Mouse (Mus musculus) thymus, adult 2 months (tissue): ENCODE data around the gene Capn12.

Source experiments
- CTCF ChIP-seq: fragments of 200-500 bp; IDR thresholded peaks from 2 replicates; pipeline ENCODE4 v1.5.1; 2012; ENCODE audit warnings: mild to moderate bottlenecking, control low read depth, low read length, moderate library complexity, borderline replicate concordance; ENCODE audit not compliant: control insufficient read depth, poor library complexity, insufficient read depth; ENCODE audit errors: extremely low read depth
- POLR2A ChIP-seq: fragments of 200-500 bp; IDR thresholded peaks from 2 replicates; pipeline ENCODE4 v1.6.1; 2012; ENCODE audit warnings: mild to moderate bottlenecking, low read length, control low read depth, moderate library complexity; ENCODE audit not compliant: control insufficient read depth, poor library complexity, insufficient read depth; ENCODE audit errors: extremely low read depth

DNA sequence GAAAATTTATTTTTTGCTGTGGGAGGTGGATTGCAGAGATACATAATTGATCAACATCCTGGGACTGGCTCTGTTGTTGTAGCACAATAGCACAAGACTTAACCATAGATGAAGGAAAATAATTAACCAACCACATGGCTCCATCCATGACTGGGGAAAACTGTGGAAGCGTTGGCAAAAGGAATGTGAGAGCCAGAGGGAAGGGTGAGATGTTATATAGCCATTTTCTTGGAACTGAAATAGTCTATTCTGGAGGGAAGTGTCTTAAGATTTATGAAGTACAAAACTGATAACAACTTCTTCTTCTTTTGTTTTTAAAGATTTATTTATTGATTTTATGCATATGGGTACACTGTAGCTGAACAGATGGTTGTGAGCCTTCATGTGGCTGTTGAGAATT is 33.9 kb upstream of the Capn12 start:
- TF ChIP-seq POLR2A (no peak), CTCF (no peak)
